Mouse (Mus musculus): ENCODE results near the gene Cish.

Cish gene

GRCm38 (mm10) chr9:107275710-107276109 is 20.1 kb upstream of the Cish start:
- in situ Hi-C loops (cut with MboI; ENCODE audit: low sequenced_read_pairs), result loop anchor here (25.0 kb wide), 1 partner anchor 363 kb away; no protein-coding TSS in a partner anchor

- in situ Hi-C loops (cut with MboI; ENCODE audit: low sequenced_read_pairs), result loop anchor here (25.0 kb wide), 1 partner anchor 365 kb away; no protein-coding TSS in a partner anchor
Observed at GRCm38 (mm10) chr9:107277603-107278002, 18.2 kb upstream of the Cish start.

- in situ Hi-C loops (cut with MboI; ENCODE audit: low sequenced_read_pairs), result loop anchor here (25.0 kb wide), 1 partner anchor 366 kb away; no protein-coding TSS in a partner anchor
Observed at GRCm38 (mm10) chr9:107278126-107278525, 17.7 kb upstream of the Cish start.

- in situ Hi-C loops (cut with MboI; ENCODE audit: low sequenced_read_pairs), result loop anchor here (25.0 kb wide), 1 partner anchor 366 kb away; no protein-coding TSS in a partner anchor
Observed at GRCm38 (mm10) chr9:107278527-107279377, 17.1 kb upstream of the Cish start.

- in situ Hi-C loops (cut with MboI; ENCODE audit: low sequenced_read_pairs), result loop anchor here (25.0 kb wide), 1 partner anchor 367 kb away; no protein-coding TSS in a partner anchor
Observed at GRCm38 (mm10) chr9:107279378-107280321, 16.2 kb upstream of the Cish start.

GRCm38 (mm10) chr9:107280322-107281027 is 15.4 kb upstream of the Cish start:
- in situ Hi-C loops (cut with MboI; ENCODE audit: low sequenced_read_pairs), result loop anchor here (25.0 kb wide), 1 partner anchor 368 kb away; no protein-coding TSS in a partner anchor

- in situ Hi-C loops (cut with MboI; ENCODE audit: low sequenced_read_pairs), result loop anchor here (25.0 kb wide), 1 partner anchor 369 kb away; no protein-coding TSS in a partner anchor
Observed at GRCm38 (mm10) chr9:107281241-107281987, 14.4 kb upstream of the Cish start.

GRCm38 (mm10) chr9:107282951-107283350 is 12.9 kb upstream of the Cish start:
- in situ Hi-C loops (cut with MboI; ENCODE audit: low sequenced_read_pairs), result loop anchor here (25.0 kb wide), 1 partner anchor 371 kb away; no protein-coding TSS in a partner anchor

- in situ Hi-C loops (cut with MboI; ENCODE audit: low sequenced_read_pairs), result loop anchor here (25.0 kb wide), 1 partner anchor 373 kb away; no protein-coding TSS in a partner anchor
Observed at GRCm38 (mm10) chr9:107285009-107285408, 10.8 kb upstream of the Cish start.

- in situ Hi-C loops (cut with MboI; ENCODE audit: low sequenced_read_pairs), result loop anchor here (25.0 kb wide), 1 partner anchor 375 kb away; no protein-coding TSS in a partner anchor
Observed at GRCm38 (mm10) chr9:107287294-107287693, 8.5 kb upstream of the Cish start.

- in situ Hi-C loops (cut with MboI; ENCODE audit: low sequenced_read_pairs), result loop anchor here (25.0 kb wide), 1 partner anchor 376 kb away; no protein-coding TSS in a partner anchor
Observed at GRCm38 (mm10) chr9:107288105-107288650, 7.6 kb upstream of the Cish start.

- in situ Hi-C loops (cut with MboI; ENCODE audit: low sequenced_read_pairs), result loop anchor here (25.0 kb wide), 1 partner anchor 376 kb away; no protein-coding TSS in a partner anchor
Observed at GRCm38 (mm10) chr9:107288711-107289110, 7.1 kb upstream of the Cish start.

GRCm38 (mm10) chr9:107289211-107290076 is 6.4 kb upstream of the Cish start, which contains the start of gene Mapkapk3:
TSS of gene Mapkapk3 (minus strand) at chr9:107289877.
- in situ Hi-C loops (cut with MboI; ENCODE audit: low sequenced_read_pairs), result loop anchor here (5.0 to 25.0 kb wide), 3 partner anchors 42 to 377 kb away; partner anchors contain the start of gene Hemk1

- in situ Hi-C loops (cut with MboI; ENCODE audit: low sequenced_read_pairs), result loop anchor here (5.0 to 25.0 kb wide), 3 partner anchors 44 to 379 kb away; partner anchors contain the start of gene Hemk1
Observed at GRCm38 (mm10) chr9:107290897-107291296, 4.9 kb upstream of the Cish start.

- in situ Hi-C loops (cut with MboI; ENCODE audit: low sequenced_read_pairs), result loop anchor here (5.0 to 25.0 kb wide), 3 partner anchors 43 to 382 kb away; partner anchors contain the start of gene Hemk1
Observed at GRCm38 (mm10) chr9:107294249-107294648, 1.6 kb upstream of the Cish start.

GRCm38 (mm10) chr9:107295616-107296015 is 210 bp upstream of the Cish start:
- in situ Hi-C loops (cut with MboI; ENCODE audit: low sequenced_read_pairs), result loop anchor here (25.0 kb wide), 1 partner anchor 383 kb away; no protein-coding TSS in a partner anchor

- in situ Hi-C loops (cut with MboI; ENCODE audit: low sequenced_read_pairs), result loop anchor here (25.0 kb wide), 1 partner anchor 384 kb away; no protein-coding TSS in a partner anchor
Observed at GRCm38 (mm10) chr9:107296041-107296440, 215 bp downstream of the Cish start.
